Mouse (Mus musculus): Measurements from ENCODE around the gene Uevld.

GRCm38 (mm10) chr7:46883304-46883703 lies 75.0 kb downstream of the Uevld start:
- no peak for TF ChIP-seq CTCF (IDR thresholded peaks at IDR 0.05; ENCODE audit: low read depth, low read length)
- no peak for TF ChIP-seq POLR2A (IDR thresholded peaks at IDR 0.05; ENCODE audit: borderline replicate concordance, low read depth, low read length)

Measured in bone marrow macrophage, adult 2 months (primary cell).